Mouse (Mus musculus) hematopoietic stem cell, adult 5-6 weeks (primary cell): ENCODE results near the gene Tspyl4. TPM values are rescaled to one million over a fixed set of nuclear protein-coding genes. Genes with fewer than 3 reads are reported as not detected.

ENCODE experiments used
- ATAC-seq, 2 experiments: fragments of 125-278 bp in 1 of 2; replicated peaks in 1 of 2; 2 replicates each; pipeline ENCODE4 v1.8.0; 2016 to 2017; ENCODE audit warnings: inconsistent platforms in 2 of 2, mild to moderate bottlenecking in 2 of 2, moderate number of reproducible peaks in 2 of 2, low read depth in 1 of 2, moderate TSS enrichment in 1 of 2; ENCODE audit not compliant: low FRiP score in 2 of 2, poor library complexity in 2 of 2, severe bottlenecking in 2 of 2, insufficient read depth in 1 of 2, low TSS enrichment in 1 of 2
- total RNA-seq: library from RNA; stranded (forward); fragments of 172-1452, 232-1000 nt; gene quantifications from 2 replicates; pipeline ENCODE4 v1.2.3, GENCODE M21; 2017

The Tspyl4 gene
- total RNA-seq, 1 experiment from 2014 or later, result 5.8 TPM

DNA sequence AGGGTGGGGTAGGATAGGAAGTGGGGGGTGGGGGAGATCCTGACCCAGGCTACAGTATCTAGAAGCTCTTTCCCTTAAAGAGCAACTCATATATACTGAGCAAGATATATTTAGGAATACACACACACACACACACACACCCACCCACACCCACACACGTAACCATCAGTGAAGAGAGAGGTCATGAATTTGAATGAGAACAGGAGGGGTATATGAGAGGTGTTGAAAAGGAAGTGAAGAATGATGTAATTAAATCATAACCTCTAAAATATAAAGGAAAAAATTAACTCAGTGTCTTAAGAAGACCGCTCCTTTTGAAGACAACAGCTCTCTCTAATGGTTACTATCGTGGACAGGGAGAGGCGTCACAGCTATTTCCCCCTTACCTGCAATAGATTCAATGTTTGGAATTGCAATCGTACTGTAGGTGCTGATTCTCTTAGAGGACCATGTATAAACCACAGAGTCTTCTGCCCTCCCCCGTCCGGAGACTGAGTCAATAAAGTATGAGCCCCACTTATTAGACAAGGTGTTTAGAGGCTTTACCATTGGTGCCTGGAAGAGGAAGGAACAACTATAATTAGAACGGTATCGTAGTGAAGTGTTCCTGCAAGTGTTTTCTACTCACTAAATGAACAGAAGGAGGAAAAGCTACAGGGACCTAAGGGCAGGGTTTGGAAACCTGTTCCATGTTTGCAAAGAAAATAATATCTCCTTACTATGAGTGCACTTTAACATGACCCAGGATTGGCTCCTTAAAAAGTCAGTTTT lies 12.9 kb downstream of the Tspyl4 start:
- ATAC-seq, result peak in 1 of 2 experiments; percentile 53; a peak in 1 of 4 replicates

DNA sequence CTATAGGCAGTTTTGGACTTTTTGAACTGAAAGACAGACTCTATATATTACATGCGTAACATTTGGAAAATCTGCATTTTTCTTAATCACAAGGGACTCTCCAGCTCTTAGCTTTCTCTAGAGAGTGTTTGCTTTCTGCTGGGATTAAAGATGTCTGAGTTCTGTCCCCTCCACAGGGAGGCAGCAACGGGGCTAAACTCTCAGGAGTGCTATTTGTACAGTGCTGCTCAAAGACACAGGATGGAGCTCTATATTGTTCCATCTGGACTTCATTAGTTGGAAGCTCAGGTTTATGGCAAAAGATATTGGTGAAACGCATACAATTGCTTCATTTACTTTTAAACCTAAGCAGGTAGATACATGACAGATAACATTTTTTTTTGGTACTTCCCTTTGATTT lies 15.3 kb downstream of the Tspyl4 start:
- ATAC-seq, result no peak

DNA sequence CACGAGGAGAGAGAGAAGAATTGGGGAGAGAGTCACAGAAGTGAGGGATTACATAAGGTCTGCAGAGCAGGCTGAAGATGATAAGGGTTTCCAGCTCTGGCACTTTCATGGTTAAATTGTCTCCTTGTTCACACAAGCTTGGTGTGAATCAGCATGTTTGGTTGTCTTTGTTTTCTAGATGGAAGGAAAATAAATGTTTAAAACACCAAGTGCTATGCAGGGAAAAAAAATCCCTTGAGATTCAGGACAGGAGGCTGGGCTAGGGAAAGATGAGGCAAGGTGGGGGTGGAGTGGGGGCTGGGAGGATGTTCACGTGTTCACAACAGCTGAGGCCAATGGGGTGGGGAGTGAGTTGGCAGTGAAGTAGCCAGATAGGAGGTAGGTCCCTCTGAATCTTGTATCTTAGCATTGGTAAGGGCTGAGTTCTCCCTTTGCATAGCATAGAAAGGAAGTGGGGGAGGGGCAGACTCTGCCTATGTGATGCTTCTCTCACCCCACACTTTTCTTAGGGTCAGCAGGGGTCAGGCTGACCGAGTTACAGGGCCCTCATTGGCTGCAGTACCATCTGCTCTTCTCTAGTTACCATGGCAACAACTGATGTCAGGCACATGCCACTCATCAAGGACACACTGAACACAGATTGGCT lies 19.5 kb downstream of the Tspyl4 start:
- ATAC-seq, result 0 out of 4 replicates have a peak, but pooled peaks of 1 of the 2 experiments have one; percentile 7

DNA sequence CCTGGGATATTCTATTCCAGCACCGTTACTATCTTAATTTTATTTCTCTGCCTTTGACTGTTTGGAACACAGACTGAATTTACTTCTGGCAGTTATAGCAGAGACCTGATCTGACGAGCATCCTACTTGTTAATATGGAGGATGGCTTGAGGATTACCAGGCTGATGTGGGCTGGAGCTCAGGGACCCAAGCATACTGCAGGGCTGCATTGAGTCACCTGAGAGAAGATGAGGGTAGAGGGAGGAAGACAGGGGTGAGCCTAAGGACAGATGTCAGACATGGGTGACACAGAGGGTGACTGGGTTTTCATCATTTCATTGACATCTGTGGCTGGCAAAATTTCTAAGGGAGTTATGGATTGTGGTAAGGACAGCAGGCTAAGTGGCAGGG lies 20.0 kb downstream of the Tspyl4 start:
- ATAC-seq, result no peak

DNA sequence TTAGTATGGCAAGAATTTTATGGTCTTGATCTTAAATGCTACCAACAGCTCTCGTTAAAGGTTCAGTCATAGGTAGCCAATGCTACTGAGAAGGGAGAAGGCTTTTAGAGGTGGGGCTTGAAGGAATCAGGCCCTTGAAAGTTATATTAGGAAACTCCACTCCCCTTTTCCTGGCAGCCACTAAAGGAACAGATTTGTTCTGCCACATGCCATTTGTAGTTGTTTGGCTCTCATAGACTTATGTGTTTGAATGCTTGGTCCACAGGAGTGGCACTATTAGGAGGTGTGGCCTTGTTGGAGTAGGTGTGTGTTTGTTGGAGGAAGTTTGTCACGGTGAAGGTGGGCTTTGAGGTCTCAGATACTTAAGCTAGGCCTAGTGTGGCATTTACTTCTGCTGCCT lies 23.6 kb downstream of the Tspyl4 start:
- no peak for ATAC-seq

DNA sequence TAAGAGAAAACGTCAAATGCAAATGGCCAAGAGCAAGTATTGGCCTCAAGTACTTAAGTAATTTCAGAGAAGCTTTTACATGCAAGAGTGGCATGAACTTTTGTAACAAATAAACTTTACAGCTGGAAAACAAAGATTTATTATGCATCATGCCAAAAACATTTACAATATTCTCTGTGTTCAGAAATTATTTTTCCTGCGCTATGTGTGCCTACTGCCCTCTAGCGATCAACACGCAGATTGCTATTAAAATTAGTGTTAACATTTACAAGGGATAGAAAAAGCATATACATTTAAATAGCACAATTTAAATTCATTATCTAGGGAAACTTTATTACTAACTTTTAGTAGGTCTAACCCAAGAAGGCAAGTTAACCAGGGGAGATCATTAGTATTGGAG lies 29.5 kb downstream of the Tspyl4 start:
- ATAC-seq, result peak in 1 of 2 experiments; percentile 51; a peak in 2 of 4 replicates

DNA sequence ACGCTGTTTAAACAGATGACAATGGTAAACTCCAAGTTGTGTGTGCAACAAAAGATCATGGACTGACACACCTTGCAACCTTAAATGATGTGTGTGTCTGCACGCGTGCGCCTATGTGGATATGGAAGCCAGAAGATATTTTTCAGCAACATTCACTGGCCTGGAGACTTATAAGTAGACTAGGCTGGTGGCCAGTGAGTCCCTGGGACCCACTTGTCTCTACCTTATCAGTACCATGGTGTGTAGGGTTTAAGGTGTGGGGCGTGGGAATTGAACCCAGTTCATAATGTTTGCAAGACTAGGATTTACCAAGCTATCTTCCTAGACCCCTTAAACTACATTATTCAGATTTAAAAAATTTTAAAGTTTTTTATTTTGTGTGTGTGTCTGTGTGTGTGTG lies 29.9 kb downstream of the Tspyl4 start:
- no peak for ATAC-seq

DNA sequence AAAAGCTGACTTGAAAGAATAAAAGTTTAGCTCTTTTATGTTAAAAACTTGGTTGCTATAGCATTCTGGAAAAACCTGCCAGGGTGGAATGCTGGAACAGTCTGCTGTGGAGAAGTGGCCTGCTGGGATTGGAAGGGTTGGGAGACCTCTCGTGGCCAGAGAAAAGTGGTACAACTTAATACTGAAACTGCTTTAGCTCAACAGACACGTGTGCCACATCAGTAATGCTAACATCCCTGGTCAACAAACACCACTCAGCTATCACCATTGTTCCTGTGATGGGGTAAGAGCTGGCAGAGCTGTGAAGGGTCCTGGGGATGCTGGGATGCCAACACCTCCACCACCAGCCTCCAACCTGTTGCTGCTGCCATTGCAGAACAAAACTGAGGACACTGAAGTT lies 31.1 kb downstream of the Tspyl4 start:
- ATAC-seq, result peak; percentile 56 to 73; a peak in 2 of 4 replicates

DNA sequence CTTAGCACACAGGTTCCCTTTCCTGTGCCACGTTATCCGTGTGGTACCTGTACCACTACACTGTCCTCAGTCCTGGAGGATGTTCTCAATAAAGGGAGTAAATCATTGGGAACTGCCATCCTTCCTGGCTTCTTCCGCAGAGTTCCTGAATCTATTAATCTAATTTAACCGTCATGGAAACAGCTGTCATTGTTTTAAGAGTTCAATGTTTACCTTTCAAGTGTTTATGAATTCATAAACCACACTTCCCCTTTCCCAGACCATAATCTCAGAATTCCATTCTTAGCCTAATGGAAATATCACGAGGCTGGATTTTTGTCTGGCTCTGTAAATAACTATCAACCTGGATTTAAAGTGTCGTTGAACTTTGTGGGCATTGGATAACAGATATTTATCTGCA lies 43.8 kb downstream of the Tspyl4 start:
- no peak for ATAC-seq

DNA sequence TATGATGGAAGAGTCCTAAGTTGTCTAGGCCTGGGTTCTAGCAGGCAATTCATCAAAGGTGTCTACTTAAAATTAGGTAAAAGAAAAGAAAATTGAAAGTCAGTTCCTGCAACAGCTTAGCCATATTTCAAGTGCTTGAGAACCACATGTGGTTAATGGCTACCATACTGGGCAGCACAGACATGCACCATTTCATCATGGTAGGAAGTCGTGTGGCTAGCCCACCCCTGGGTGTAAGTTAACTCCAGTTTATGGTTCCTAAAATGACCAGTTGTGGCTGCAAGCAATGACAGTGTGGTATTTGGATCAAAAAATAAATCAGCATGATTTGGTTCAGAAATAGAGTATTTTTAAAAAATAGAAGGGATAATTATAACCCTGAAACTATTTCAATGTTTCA lies 44.6 kb downstream of the Tspyl4 start:
- peak; percentile 48 to 49; a peak in 3 of 4 replicates for ATAC-seq

Other genes with a start within 250 kb of the Tspyl4 start
- gene Calhm5, start 200.9 kb upstream of the Tspyl4 start, total RNA-seq, result not detected in 2 replicates
- 13.1 and 16.7 TPM in 2 replicates for gene Calhm6, start 169.5 kb upstream of the Tspyl4 start, total RNA-seq
- gene Dse, start 89.7 kb upstream of the Tspyl4 start, total RNA-seq, result 1.8 and 2.4 TPM in 2 replicates
- 88.4 and 89.4 TPM in 2 replicates for gene Tspyl1, start 15.3 kb upstream of the Tspyl4 start, total RNA-seq
- not detected in 2 replicates for gene Col10a1, start 92.5 kb downstream of the Tspyl4 start, total RNA-seq
- gene Nt5dc1, start 121.1 kb downstream of the Tspyl4 start, total RNA-seq, result 53.0 and 53.5 TPM in 2 replicates
- 0.25 and 0.40 TPM in 2 replicates for gene Frk, start 186.0 kb downstream of the Tspyl4 start, total RNA-seq